Mouse (Mus musculus) megakaryocyte-erythroid progenitor cell, adult 5-6 weeks (primary cell): ENCODE results near the gene Olfr1276. TPM values are rescaled to one million over a fixed set of nuclear protein-coding genes. Genes with fewer than 3 reads are reported as not detected.

Experiments
- ATAC-seq: replicated peaks from 2 replicates; pipeline ENCODE4 v1.8.0; 2016; ENCODE audit warnings: mild to moderate bottlenecking, inconsistent platforms; ENCODE audit not compliant: severe bottlenecking, poor library complexity, low FRiP score, low TSS enrichment
- total RNA-seq, 2 experiments: library from RNA; stranded (forward) in 1 of 2; stranded (reverse) in 1 of 2; fragments of 200-1000, 215-1000 nt in 1 of 2; fragments of >200 nt in 1 of 2; fragmentation: Nextera tagmentation in 1 of 2; gene quantifications; 2 replicates each; pipeline ENCODE4 v1.2.3; 2014 to 2017

Olfr1276 gene
- not detected in 2 replicates for total RNA-seq (2014; fragmentation: Nextera tagmentation)
- total RNA-seq (2017) = not detected in 2 replicates

- no peak for ATAC-seq
Measured at GRCm38 (mm10) chr2:111254216-111254615, at the start of gene Olfr1276. TSS of gene Olfr1276 (plus strand) at chr2:111254516.

GRCm38 (mm10) chr2:111229502-111229901 is 24.8 kb upstream of the Olfr1276 start, which contains the start of gene 4930430A15Rik:
TSS of gene 4930430A15Rik (minus strand) at chr2:111229602.
- ATAC-seq = no peak

- no peak for ATAC-seq
Measured at GRCm38 (mm10) chr2:111235186-111235585, 19.1 kb upstream of the Olfr1276 start, which contains the start of gene Olfr1275. TSS of gene Olfr1275 (minus strand) at chr2:111235286.

GRCm38 (mm10) chr2:111274006-111274405 is 19.7 kb downstream of the Olfr1276 start, which contains the start of gene Olfr1277:
TSS of gene Olfr1277 (minus strand) at chr2:111274106.
- ATAC-seq = no peak

GRCm38 (mm10) chr2:111289836-111290235 is 35.5 kb downstream of the Olfr1276 start, which contains the start of gene Olfr1278:
TSS of gene Olfr1278 (plus strand) at chr2:111290136.
- ATAC-seq = no peak

- ATAC-seq = no peak
Measured at GRCm38 (mm10) chr2:111298541-111298940, 44.2 kb downstream of the Olfr1276 start.

GRCm38 (mm10) chr2:111300374-111300773 is 46.1 kb downstream of the Olfr1276 start, which contains the start of gene Olfr1279:
TSS of gene Olfr1279 (plus strand) at chr2:111300635.
- ATAC-seq = no peak

Other genes with a start within 250 kb of the Olfr1276 start
- gene Gm13941, start 148.5 kb upstream of the Olfr1276 start, total RNA-seq (2014; fragmentation: Nextera tagmentation) = not detected in 2 replicates
- gene Gm13941, start 148.5 kb upstream of the Olfr1276 start, total RNA-seq (2017) = not detected in 2 replicates
- not detected in 2 replicates for gene Gm15130, start 101.6 kb upstream of the Olfr1276 start, total RNA-seq (2014; fragmentation: Nextera tagmentation)
- gene Gm15130, start 101.6 kb upstream of the Olfr1276 start, total RNA-seq (2017) = not detected in 2 replicates
- gene 4930430A15Rik, start 24.9 kb upstream of the Olfr1276 start, total RNA-seq (2014; fragmentation: Nextera tagmentation) = not detected in 2 replicates
- not detected in 2 replicates for gene 4930430A15Rik, start 24.9 kb upstream of the Olfr1276 start, total RNA-seq (2017)
- gene Olfr1275, start 19.2 kb upstream of the Olfr1276 start, total RNA-seq (2014; fragmentation: Nextera tagmentation) = not detected in 2 replicates
- gene Olfr1275, start 19.2 kb upstream of the Olfr1276 start, total RNA-seq (2017) = not detected in 2 replicates
- gene Olfr1277, start 19.6 kb downstream of the Olfr1276 start, total RNA-seq (2014; fragmentation: Nextera tagmentation) = not detected in 2 replicates
- gene Olfr1277, start 19.6 kb downstream of the Olfr1276 start, total RNA-seq (2017) = not detected in 2 replicates
- not detected in 2 replicates for gene Olfr1278, start 35.6 kb downstream of the Olfr1276 start, total RNA-seq (2014; fragmentation: Nextera tagmentation)
- gene Olfr1278, start 35.6 kb downstream of the Olfr1276 start, total RNA-seq (2017) = not detected in 2 replicates
- gene Olfr1279, start 46.1 kb downstream of the Olfr1276 start, total RNA-seq (2014; fragmentation: Nextera tagmentation) = not detected in 2 replicates
- gene Olfr1279, start 46.1 kb downstream of the Olfr1276 start, total RNA-seq (2017) = not detected in 2 replicates
- gene Olfr1280, start 59.5 kb downstream of the Olfr1276 start, total RNA-seq (2014; fragmentation: Nextera tagmentation) = not detected in 2 replicates
- gene Olfr1280, start 59.5 kb downstream of the Olfr1276 start, total RNA-seq (2017) = not detected in 2 replicates
- gene Olfr1281, start 72.0 kb downstream of the Olfr1276 start, total RNA-seq (2014; fragmentation: Nextera tagmentation) = not detected in 2 replicates
- gene Olfr1281, start 72.0 kb downstream of the Olfr1276 start, total RNA-seq (2017) = not detected in 2 replicates
- not detected in 2 replicates for gene Olfr1282, start 81.6 kb downstream of the Olfr1276 start, total RNA-seq (2014; fragmentation: Nextera tagmentation)
- gene Olfr1282, start 81.6 kb downstream of the Olfr1276 start, total RNA-seq (2017) = not detected in 2 replicates
- gene Olfr1283, start 112.3 kb downstream of the Olfr1276 start, total RNA-seq (2014; fragmentation: Nextera tagmentation) = not detected in 2 replicates
- gene Olfr1283, start 112.3 kb downstream of the Olfr1276 start, total RNA-seq (2017) = not detected in 2 replicates
- not detected in 2 replicates for gene Olfr1284, start 121.0 kb downstream of the Olfr1276 start, total RNA-seq (2014; fragmentation: Nextera tagmentation)
- gene Olfr1284, start 121.0 kb downstream of the Olfr1276 start, total RNA-seq (2017) = not detected in 2 replicates
- not detected in 2 replicates for gene Olfr1286, start 168.6 kb downstream of the Olfr1276 start, total RNA-seq (2014; fragmentation: Nextera tagmentation)
- gene Olfr1286, start 168.6 kb downstream of the Olfr1276 start, total RNA-seq (2017) = not detected in 2 replicates
- gene Olfr1287, start 194.6 kb downstream of the Olfr1276 start, total RNA-seq (2014; fragmentation: Nextera tagmentation) = not detected in 2 replicates
- gene Olfr1287, start 194.6 kb downstream of the Olfr1276 start, total RNA-seq (2017) = not detected in 2 replicates
- gene Olfr1288, start 219.6 kb downstream of the Olfr1276 start, total RNA-seq (2014; fragmentation: Nextera tagmentation) = not detected in 2 replicates
- not detected in 2 replicates for gene Olfr1288, start 219.6 kb downstream of the Olfr1276 start, total RNA-seq (2017)
- gene Olfr1289, start 226.3 kb downstream of the Olfr1276 start, total RNA-seq (2014; fragmentation: Nextera tagmentation) = not detected in 2 replicates
- gene Olfr1289, start 226.3 kb downstream of the Olfr1276 start, total RNA-seq (2017) = not detected in 2 replicates
- gene Olfr1290, start 239.3 kb downstream of the Olfr1276 start, total RNA-seq (2014; fragmentation: Nextera tagmentation) = not detected in 2 replicates
- not detected in 2 replicates for gene Olfr1290, start 239.3 kb downstream of the Olfr1276 start, total RNA-seq (2017)
- gene Olfr1291-ps1, start 242.7 kb downstream of the Olfr1276 start, total RNA-seq (2014; fragmentation: Nextera tagmentation) = not detected in 2 replicates
- gene Olfr1291-ps1, start 242.7 kb downstream of the Olfr1276 start, total RNA-seq (2017) = not detected in 2 replicates